Mouse (Mus musculus) spleen, adult 2 months (tissue): ENCODE data around the gene Polr2a.

Experiments
- CTCF ChIP-seq: fragments of 200-500 bp; IDR thresholded peaks from 2 replicates; pipeline ENCODE4 v1.5.1; 2011; ENCODE audit warnings: mild to moderate bottlenecking, inconsistent platforms; ENCODE audit not compliant: insufficient read depth, insufficient read length, insufficient replicate concordance; ENCODE audit errors: extremely low read depth
- POLR2A ChIP-seq: fragments of 200-500 bp; IDR thresholded peaks from 2 replicates; pipeline ENCODE4 v1.6.1; 2011; ENCODE audit warnings: low read depth, low read length, inconsistent platforms

DNA sequence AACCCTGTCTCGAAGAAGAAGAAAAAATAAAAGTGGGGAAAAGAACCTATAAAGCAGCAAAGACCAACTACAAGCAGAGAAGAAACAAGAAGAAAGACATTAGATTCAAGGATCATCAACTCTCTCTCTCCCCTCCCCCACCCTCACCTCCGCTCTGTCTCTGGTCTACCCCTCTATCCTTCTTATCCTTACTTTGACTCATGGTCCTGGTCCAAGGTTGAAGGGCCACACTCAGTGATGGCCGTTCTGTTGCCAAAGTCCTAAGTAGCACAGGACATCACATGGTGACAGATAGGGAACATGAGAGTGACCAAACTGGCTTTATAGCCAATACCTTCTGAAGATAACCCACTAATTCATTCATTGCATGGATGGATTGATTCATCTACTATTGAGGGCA lies 61.0 kb downstream of the Polr2a start:
- TF ChIP-seq CTCF (no peak), POLR2A (no peak)
